Mouse (Mus musculus) brown adipose tissue, adult 24 weeks (tissue): Measurements from ENCODE around the gene Slain1. TPM values are rescaled to one million over a fixed set of nuclear protein-coding genes. Genes with fewer than 3 reads are reported as not detected.

Experiments
- H3K27ac ChIP-seq: fragments of 200-500 bp; replicated peaks from 2 replicates; pipeline ENCODE4 v1.5.1; 2012; ENCODE audit warnings: low read depth, mild to moderate bottlenecking, low read length
- H3K4me1 ChIP-seq: fragments of 200-500 bp; 2 replicates; pipeline ENCODE4 v1.6.1; 2012; ENCODE audit warnings: low read length, mixed read lengths; ENCODE audit not compliant: control insufficient read depth, insufficient read depth, insufficient read length
- H3K4me3 ChIP-seq: fragments of 200-500 bp; 2 replicates; pipeline ENCODE4 v1.5.1; 2012; ENCODE audit warnings: low read depth, mild to moderate bottlenecking, low read length, moderate library complexity; ENCODE audit not compliant: insufficient read depth
- polyA plus RNA-seq: library from polyadenylated mRNA; stranded (reverse); fragments of >200 nt; gene quantifications from 2 replicates; pipeline ENCODE4 v1.2.4, GENCODE M21; 2012; ENCODE audit not compliant: missing spikeins, insufficient read depth, insufficient read length

Gene Slain1
- polyA plus RNA-seq, 1 experiment, result not detected

DNA sequence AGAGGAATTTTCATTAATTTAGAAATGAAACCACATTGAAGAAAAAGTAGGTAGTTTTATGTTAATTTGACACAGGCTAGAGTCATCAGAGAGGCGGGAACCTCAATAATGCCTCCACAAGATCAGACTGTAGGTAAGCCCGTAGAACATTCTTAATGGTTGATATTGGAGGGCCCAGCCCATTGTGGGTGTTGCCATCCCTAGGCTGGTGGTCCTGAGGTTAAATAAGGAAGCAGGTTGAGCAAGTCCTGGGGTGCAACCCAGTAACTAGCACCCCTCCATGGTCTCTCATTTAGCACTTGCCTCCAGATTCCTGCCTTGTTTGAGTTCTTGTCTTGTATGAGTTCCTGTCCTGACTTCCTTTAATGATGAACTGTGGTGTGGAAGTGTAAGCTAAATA, 1.5 kb downstream of the Slain1 start:
- Histone ChIP-seq H3K27ac (no peak overlapping the region), H3K4me3 (no peak overlapping the region), H3K4me1 (peaks cover 6% of the 10 kb centered on the region)

GRCm38 (mm10) chr14:103652524-103652923, 2.5 kb downstream of the Slain1 start:
- H3K4me1 ChIP-seq, result peaks cover 6% of the 10 kb centered on the region
- no peak overlapping the region for H3K27ac ChIP-seq
- H3K4me3 ChIP-seq, result no peak overlapping the region

GRCm38 (mm10) chr14:103653800-103654199, 3.8 kb downstream of the Slain1 start:
- no peak overlapping the region for H3K4me3 ChIP-seq
- H3K27ac ChIP-seq, result no peak overlapping the region
- H3K4me1 ChIP-seq, result peaks cover 6% of the 10 kb centered on the region

DNA sequence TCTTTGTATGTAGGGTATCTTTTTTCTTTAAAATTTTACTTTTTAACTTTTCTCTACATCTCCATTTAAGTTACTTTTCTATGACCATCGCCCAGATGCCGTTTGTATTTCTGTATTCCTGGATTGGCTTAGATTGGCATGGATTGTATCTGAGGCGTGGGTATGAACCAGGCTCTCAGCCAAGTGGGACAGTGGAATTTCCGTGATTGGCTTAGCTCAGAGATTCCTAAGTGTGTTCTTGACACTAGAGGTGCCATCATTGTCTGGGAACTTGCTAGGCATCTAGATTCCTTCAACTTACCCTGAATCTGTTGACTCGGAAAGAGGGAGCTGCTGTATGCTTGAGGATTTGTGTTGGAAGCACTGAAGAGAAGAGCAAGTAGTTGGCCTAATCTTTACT, 5.4 kb downstream of the Slain1 start:
- Histone ChIP-seq H3K4me3 (no peak overlapping the region), H3K27ac (no peak overlapping the region), H3K4me1 (peaks cover 3% of the 10 kb centered on the region; the same call in 1 of the 2 replicates)

DNA sequence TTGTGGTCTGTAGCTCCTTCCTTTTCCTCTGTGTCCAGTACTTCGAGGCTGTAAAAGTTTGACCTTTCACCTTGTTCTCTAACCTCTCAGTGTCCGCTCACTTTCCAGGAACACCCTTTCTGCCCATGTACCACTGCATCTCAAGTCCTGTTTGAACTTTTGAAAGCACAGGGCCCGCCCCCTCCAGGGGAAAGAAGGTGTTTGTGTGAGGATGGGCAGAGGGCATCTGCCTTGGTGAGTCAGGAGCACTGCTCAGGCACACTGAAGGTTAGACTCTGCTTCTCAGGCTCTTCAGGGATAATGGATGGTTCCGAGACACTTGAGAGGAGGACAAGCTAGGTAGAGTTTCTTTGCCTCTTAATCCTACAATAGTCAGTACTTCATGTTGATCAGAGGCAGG, 7.8 kb downstream of the Slain1 start:
- no peaks in the 10 kb centered on the region for H3K4me1 ChIP-seq
- no peak overlapping the region for H3K27ac ChIP-seq
- H3K4me3 ChIP-seq, result no peak overlapping the region

DNA sequence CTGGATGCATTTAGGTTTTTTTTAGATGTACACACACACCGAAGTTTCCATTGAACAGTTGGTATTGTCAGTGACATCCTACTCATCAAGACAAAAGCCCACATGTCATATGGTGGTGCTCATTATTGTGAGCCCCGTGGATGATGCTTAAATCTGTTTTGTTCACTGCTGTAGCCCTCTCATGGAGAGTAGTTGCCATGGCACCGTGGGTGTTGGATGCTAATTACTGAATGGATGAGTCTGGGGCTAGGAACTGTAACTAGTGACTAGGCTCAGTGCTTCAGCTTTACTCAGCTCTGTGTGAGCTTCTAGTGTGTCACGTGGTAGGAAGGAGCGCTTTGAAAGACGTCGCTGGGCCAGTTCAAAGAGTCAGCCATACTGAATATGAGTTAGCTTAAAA, 13.0 kb downstream of the Slain1 start:
- no peak overlapping the region for H3K4me3 ChIP-seq
- no peak overlapping the region for H3K27ac ChIP-seq

DNA sequence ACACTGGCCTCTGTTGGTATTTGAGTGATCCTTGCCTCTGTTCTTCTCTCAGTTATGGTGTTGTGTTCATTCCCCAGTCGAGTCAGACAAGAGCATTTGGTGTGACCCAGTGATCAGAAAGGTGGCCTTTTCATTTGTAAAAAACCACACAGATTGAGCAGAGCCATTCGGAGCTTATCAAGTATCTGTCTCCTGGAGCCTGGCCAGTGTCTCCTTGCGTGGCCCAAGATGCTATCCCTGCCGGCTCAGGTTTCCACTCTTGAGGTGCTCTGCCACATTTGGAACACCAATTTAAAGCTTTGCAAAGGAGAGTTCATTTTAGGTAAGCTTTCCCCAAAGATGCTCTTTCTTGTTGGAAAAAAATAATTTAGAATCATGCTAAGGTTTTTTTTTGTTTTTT, 14.4 kb downstream of the Slain1 start:
- no peak overlapping the region for H3K27ac ChIP-seq
- H3K4me3 ChIP-seq, result no peak overlapping the region
- H3K4me1 ChIP-seq, result no peaks in the 10 kb centered on the region

More for the DNA sequence above, 13.0 kb downstream of the Slain1 start:
- no peaks in the 10 kb centered on the region for H3K4me1 ChIP-seq

DNA sequence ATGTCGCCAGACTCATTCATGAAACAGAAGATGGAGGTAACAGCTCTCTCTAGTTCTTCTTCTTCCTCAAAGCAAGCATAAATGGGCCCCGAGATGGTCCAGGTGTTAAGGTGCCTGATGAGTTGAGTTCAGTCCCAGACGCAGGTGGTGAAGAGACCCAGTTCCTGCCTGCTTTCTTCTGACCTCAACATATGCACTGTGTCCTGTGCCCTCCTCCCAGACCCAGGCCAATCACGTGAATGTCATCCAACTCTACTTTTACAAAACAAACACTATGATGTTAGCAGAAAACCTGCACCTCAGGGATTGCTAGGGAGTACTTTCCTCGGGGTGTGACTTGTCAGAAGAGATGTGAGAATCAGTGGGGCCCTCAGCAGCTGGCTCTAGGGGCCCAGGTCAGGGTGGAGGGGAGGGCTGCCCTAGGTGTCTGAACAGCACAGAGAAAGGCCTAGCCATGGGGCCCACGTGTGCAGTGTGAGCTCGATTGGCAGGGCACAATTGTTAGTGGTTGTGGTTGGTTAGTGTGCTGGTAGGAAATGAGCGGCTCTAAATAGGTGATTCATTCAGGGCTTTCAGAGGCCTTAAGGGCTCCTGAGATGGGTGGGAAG, 16.4 kb downstream of the Slain1 start:
- no peaks in the 10 kb centered on the region for H3K4me1 ChIP-seq
- no peak overlapping the region for H3K27ac ChIP-seq
- no peak overlapping the region for H3K4me3 ChIP-seq

- no peak overlapping the region for H3K27ac ChIP-seq
- no peaks in the 10 kb centered on the region for H3K4me1 ChIP-seq
- no peak overlapping the region for H3K4me3 ChIP-seq
Observed at GRCm38 (mm10) chr14:103667036-103667435, 17.0 kb downstream of the Slain1 start.

DNA sequence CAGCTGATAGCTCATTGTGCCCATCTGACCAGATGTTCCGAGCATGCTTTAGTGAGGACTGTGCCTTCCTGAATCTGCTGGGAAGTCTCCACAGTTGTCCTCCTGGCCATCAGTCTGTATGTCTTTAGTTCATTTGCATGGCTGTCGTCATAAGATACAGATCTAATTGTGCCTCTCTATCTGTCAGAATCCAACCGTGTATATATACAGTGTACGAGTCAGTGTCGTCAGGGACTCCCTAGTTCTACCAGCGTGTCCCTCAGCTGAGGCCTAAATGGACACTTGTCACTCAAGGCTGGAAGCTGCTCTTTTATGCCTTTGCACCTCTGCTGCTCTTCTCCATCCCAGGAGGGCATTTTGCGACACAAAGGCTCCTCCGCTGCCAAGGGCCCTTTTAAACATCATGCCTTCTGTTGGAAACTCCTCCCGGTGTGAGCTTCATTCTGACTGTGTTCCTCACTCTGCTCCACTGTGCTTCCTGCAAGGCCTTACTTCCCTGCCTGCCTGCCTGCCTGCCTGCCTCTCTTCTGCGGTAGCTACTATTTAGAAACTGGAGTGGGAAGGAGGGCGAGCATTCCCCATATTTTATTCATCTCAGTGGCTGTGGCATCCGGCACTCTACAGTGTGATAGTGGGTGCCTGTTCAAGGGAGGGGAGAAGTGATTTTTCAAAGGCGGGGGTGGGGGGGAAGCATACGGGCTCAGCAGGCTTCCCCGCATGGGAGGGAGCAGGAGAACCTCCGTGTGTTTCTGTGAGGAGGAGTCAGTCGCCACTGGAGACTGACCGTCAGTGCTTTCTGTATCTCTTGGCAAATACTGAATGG, 29.6 kb downstream of the Slain1 start:
- no peak overlapping the region for H3K4me3 ChIP-seq
- H3K27ac ChIP-seq, result no peak overlapping the region
- no peaks in the 10 kb centered on the region for H3K4me1 ChIP-seq

DNA sequence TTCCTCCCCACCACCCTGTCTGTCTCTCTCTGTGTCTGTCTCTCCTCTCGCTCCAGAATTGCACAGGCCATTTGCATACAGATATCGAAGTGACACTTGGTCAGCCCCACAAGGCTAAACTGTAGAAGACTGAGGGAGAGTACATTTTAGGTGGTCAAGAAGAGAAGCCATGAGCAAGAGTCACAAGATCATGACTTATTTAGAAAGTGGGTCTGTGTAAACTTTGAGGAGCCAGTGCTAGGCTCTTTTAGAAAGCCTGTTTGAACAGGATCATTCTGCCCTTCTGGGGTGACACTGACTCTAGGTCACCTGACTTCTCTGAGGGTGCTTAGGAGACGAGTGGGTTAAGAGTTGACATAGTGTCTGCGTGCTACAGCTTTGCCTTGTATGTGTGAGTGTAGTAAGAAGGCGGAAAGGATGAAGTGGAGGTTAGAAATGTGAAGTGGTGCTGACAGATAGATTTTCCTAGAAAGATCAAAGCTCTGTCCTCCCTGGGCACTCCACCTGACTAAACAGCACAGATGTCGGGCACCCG, 30.3 kb downstream of the Slain1 start:
- H3K4me1 ChIP-seq, result no peaks in the 10 kb centered on the region
- no peak overlapping the region for H3K4me3 ChIP-seq
- no peak overlapping the region for H3K27ac ChIP-seq

GRCm38 (mm10) chr14:103682633-103683390, 32.8 kb downstream of the Slain1 start:
- H3K4me1 ChIP-seq, result no peaks in the 10 kb centered on the region

DNA sequence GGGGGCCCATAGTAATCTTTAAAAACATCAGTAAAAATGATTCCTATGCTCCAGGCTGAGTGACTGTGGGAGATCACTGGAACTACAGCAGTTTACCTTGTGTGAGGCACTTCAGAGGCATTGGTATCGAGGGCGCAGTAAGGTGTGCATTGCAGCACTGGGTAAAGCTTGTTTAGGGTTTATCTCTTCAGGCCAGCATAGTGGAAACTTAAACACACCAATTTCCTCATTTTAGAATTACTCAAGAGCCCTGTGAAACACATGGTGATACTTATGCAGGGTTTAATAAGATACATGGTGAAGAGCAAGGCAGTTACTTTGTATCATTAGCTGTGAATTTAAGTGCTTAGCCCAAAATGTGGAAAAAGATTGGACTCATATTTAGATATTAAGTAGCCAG, 37.0 kb downstream of the Slain1 start:
- Histone ChIP-seq H3K4me3 (no peak overlapping the region), H3K4me1 (no peaks in the 10 kb centered on the region), H3K27ac (no peak overlapping the region)

More at GRCm38 (mm10) chr14:103682633-103683390, 32.8 kb downstream of the Slain1 start:
- no peak overlapping the region for H3K27ac ChIP-seq
- H3K4me3 ChIP-seq, result no peak overlapping the region

DNA sequence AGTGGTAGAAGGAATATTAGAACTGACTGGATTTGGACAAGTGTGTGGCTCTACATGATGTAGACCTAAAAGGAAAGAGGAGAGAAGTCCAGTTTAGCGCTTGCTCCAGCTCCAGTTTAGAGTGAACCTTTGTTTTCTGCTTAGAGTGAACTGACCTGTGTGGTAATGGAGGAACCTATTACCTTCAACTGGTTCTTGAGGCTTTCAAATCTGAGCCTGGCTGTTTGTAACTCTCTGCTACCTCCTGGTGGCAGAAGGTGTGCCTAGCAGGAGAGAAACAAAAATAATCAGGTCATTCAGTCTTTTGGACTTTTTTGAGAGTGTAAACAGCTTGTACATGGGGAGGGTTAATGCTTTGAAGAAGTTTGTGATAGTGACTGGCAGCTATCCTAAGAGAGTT, 44.3 kb downstream of the Slain1 start:
- Histone ChIP-seq H3K27ac (no peak overlapping the region), H3K4me1 (no peaks in the 10 kb centered on the region), H3K4me3 (no peak overlapping the region)

DNA sequence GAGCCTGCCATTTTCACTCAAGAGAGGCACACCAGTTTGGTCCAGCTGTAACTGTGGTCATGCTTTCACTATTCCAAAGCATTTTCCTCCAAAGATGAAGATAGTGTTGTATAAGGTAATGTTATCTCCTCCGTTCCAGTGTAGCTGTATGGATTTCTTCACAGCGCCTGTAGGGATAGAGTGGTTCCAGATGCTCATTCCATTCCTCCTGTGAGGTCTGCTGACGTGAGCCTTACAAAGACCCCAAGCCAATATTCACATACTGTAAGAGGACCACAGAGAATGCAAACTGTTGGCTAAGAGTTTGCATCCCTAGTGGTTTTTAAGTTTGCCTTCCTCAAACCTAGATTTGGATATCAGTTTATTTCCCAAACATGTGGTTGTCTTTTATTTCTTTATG, 45.6 kb downstream of the Slain1 start:
- no peak overlapping the region for H3K4me3 ChIP-seq
- no peak overlapping the region for H3K27ac ChIP-seq
- no peaks in the 10 kb centered on the region for H3K4me1 ChIP-seq
